Mouse (Mus musculus) kidney, postnatal 36 days (tissue): ENCODE data around the gene Gpbp1.

Source experiments
- DNase-seq, 2 experiments: peaks; one replicate each; pipeline ENCODE4 v3.0.0; 2021 to 2022; ENCODE audit warnings: mixed read lengths in 2 of 2

Gene Gpbp1

DNA sequence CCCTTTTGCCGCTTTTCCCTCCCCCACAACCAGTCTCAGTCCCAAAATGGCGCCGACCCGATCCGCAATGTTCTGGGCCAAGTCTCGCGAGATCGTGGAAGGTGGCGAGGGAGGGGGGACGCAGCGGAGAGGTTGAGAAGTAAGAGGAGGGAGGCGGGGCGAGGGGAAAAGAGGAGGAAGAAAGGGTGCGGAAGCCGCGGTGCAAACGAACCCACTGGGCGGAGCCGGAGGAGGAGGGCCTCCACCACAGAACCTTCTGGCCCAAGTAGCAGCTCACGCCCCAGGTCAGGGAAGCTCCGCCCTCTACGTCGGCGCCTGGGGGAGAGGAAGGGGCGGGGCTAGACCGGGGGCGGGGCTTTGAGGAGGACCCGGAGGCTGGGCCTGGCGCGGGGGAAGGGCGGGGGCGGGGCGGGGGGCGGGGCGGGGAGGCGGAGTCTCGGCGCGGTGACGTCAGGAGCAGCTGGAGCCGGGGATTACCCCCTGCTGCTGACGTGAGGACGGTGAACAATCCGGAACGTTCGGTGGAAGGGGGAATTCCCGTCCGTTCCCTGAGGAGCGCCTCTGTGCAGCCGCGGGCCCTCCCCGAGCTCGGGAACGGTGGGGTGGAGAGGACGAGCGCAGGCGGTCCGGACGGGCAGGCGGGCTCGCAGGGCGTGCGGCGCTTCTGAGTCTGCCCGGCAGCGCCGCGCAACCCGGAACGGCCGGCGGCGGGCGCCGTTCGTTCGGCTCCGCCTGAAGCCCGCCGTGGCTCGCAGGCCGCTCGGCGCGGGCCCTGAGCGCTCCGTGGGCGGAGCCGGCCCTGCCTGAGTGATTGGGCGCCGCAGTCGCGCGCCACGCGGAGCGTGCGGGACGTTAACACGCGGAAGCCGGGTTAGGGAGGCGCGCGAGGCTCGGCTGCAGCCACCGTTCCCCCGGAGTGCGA, at the start of gene Gpbp1:
Gene Gpbp1 (minus strand): TSS at position 310 of the 922 bp plus-strand sequence.
- peak; percentile 100 for DNase-seq

- DNase-seq, result no peak
Measured at GRCm38 (mm10) chr13:111537718-111538117, 47.8 kb upstream of the Gpbp1 start.

- DNase-seq, result peak in 1 of 2 experiments; percentile 22
Measured at GRCm38 (mm10) chr13:111536207-111536887, 46.4 kb upstream of the Gpbp1 start.

DNA sequence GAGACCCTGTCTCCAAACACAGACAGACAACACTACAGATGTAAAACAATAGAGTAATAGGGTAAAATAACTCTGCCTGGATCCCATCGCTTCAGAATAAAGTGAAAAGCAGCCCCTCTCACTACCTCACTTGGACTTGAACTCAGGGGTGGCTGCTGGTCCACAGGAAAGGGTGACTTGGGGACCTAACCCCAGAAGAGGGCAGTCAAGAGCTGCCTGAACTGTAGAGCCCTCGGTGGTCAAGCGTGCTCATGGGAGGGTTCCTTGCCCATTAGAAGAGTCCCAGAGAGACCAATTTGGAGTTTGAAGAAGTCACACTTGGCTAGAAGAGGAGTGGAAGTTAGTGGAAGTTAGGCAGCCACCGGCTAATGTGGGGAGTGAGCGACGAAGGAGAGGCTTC, 44.2 kb upstream of the Gpbp1 start:
- DNase-seq, result peak in 1 of 2 experiments; percentile 42

DNA sequence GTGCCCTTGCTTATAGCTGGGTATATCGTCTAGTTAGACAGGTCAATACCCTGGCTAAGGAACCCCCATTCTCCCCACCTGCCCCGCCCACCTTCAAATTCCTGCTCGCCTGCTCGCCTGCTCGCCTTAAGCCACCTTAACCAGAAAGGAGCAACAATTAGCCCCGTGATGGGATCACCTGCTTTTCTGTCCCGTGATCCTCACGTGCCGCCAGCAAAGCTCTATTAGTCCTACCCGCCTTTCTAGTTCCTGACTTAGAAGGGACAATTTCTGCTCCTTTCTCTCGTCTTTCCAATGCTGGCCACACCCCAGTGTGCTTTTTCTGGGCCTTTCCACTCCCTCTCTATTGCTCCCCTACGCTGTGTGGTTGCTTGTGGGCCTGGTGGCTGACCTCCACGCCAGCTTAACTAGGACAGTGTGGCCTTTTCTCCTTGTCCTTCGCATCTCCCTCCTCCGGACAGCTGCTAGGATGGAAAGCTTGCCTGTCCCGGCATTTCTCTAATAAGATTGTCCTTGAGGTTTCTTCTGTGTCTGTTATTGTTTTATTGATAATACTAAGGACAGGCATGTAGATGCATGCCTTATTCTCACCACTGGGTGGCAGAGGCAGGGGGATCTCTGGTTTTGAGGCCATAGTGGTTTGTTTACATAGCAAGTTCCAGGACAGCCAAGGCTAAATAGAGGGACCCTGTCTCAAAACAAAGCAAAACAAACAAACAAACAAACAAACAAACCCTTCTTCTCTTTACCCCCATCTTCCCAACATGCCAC, 42.5 kb upstream of the Gpbp1 start:
- DNase-seq, result peak in 1 of 2 experiments; percentile 20

DNA sequence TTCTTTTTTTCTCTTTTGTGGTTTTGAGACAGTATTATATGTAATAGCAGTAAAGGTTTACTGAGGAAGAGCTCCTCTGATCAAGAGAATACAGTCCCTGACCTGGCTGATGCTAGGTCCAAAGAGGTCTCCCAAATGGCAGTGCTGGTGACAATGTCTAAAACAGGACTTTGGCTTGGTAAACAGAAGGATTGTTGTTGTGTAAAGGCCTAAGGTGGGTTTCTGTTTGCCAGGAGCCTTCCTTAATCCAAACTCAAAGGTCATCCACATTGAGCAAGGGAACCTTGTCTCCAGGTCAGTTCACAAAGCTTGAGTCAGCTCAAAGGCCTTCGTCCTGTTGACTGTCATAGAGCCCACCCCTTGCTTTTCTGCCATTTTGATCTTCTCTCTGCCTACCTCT, 41.8 kb upstream of the Gpbp1 start:
- no peak for DNase-seq

DNA sequence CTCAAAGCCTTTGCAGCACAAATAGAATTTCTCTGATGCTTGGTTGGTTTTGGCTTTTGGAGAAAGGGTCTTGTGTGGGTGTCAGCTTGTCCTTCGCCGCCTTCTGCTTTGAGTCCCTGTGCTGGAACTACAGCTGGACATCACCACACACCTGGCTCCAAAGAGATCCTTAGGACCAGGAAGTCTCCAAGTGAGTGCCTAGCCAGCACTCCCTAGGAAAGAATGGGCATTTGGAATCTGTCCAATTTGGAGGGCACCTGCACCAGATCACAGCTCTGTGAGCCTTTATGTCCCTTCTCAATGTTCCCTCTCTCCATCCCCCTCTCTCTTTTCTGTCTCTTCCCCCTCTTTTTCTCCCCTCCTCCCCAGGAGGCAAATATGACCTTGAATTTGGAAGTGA, 34.4 kb upstream of the Gpbp1 start:
- no peak for DNase-seq

DNA sequence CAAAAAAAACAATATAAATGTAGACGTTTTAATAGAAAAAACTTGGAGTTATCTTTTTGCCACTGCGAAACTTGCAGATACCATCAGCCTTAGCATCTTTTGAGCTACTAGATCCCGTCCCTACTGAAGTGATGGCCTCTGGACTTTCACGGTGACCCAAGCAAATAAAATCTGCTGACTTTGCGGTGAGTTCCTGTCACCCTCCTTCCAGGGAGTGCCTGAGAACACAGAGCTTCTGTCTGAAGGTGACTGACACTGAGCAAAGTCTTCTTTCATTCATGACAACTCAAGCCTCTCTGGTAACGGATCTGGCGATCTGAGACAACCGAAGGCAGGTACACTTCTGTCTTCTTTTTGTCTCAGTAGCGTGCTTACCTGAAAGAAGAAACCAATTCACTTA, 32.4 kb upstream of the Gpbp1 start:
- peak in 1 of 2 experiments; percentile 14 for DNase-seq

- DNase-seq, result no peak
Measured at GRCm38 (mm10) chr13:111520456-111520855, 30.5 kb upstream of the Gpbp1 start.

GRCm38 (mm10) chr13:111518332-111518731, 28.4 kb upstream of the Gpbp1 start:
- DNase-seq, result no peak

DNA sequence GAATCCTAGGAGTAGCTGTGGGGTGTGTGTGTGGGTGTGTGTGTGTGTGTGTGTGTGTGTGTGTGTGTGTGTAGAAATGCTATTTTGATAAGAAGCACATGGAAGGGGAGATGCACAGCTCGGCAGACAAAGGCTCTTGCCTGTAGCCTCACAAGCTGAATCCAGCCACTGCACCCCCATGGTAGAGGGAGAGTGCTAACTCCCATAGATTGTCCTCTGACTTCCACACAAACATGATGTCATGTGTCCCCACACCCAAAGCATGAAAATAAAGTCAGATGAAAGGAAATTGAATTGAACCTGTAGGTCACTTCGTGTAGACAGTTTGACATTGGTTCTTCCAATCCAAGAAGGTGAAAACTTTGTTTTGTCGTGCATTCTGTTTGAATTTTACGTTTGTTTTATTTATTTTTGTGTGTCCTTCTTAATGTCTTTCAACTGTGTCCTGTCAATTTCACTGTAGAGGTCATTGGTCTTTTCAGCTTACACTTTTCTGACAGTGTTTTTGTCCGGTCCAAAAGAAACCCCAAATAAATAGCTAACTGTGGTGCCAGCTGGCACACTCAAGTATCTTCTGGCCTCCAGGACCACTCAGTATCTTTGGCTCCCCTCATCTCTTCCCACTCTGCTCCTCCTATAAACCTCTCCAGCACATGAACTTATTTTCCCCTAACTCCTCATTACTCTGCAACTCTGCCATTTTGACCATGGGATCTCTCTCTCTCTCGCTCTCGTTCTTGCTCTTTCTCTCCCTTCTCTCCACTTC, 26.7 kb upstream of the Gpbp1 start:
- no peak for DNase-seq

- DNase-seq, result no peak
Measured at GRCm38 (mm10) chr13:111509385-111509784, 19.5 kb upstream of the Gpbp1 start.

GRCm38 (mm10) chr13:111508645-111509044, 18.7 kb upstream of the Gpbp1 start:
- DNase-seq, result no peak

- peak in 1 of 2 experiments; percentile 17 for DNase-seq
Measured at GRCm38 (mm10) chr13:111494330-111495029, 4.6 kb upstream of the Gpbp1 start.

DNA sequence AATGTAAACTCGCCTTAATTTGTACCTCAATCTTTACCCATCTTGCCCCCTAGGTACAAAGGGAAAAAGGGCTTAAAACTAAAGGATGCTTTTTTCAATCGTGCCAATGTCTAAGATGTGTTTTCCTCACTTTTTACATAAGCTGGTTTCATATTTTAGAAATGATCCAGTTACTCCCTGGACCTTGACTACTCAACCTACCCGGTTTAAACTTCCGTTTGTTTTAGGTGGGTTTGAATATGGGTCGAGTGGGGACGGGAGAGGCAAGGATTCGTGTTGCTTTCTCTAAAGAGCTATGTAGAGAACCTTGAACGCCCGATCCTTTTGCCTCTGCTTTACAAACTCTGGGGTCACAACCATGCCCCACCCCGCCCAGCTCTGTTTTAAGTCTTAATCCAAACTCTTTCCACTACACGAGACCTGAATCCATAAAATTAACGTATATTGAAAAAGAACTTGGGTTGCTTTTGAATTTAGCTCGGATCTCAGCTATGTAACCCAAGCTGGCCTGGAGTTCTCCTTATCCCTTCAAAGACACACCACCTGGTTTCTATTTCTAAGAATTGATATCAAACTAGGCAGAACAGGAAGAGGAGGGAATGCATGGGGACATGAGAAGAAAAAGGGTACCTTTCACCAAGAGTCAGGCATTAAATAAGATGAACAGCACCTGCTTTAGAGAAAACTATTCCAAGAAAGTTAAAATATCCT, 1.3 kb upstream of the Gpbp1 start:
- DNase-seq, result no peak

DNA sequence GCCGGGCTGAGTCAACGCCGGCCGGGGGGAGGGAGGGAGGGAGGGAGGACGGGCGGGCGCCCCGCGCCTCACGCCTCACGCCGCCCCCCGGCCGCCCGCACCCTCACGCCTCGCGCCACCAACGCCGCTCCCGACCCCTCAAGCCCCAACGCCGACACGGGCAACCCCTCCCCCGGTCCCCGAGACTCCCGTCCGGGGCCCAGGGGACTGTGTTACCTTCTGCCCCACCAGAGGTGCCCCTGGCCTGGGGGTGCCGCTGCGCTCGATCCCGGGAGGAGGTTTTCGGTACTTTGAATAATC, 459 bp downstream of the Gpbp1 start:
- no peak for DNase-seq

GRCm38 (mm10) chr13:111488651-111489501, 1.0 kb downstream of the Gpbp1 start:
- DNase-seq, result peak; percentile 26 to 58

GRCm38 (mm10) chr13:111477695-111478094, 12.2 kb downstream of the Gpbp1 start:
- DNase-seq, result no peak

GRCm38 (mm10) chr13:111470562-111471237, 19.2 kb downstream of the Gpbp1 start:
- no peak for DNase-seq

- DNase-seq, result no peak
Measured at GRCm38 (mm10) chr13:111467350-111467749, 22.6 kb downstream of the Gpbp1 start.
